Mouse (Mus musculus): ENCODE data around the gene Lamp2. TPM values are rescaled to one million over a fixed set of nuclear protein-coding genes. Genes with fewer than 3 reads are reported as not detected.

Lamp2 gene
- polyA plus RNA-seq, 1 experiment from 2014 or later: 48.1 TPM

DNA sequence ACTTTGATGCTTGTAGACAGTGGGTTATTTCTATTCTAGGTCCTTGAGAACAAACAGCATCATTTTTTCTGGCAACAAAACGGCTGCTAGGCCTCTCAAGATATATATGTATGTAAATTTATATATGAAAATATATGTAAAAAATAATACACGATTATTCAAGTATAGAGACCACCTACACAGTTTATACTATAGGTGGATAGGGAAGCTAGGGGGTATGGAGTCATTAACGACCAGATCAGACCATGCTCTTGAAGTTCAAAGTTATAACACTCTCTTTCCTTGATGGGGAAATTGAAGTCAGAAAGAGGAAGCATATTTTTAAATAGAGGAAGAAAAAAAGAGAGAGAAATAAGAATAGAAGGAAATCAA lies 367 bp upstream of the Lamp2 start:
- ATAC-seq (replicated peaks): no peak; the same call in 1 of the 2 replicates
- no peaks in the 10 kb centered on the region for H3K36me3 ChIP-seq
- WGBS: 38% methylated on average over 3 of the region's 3 CpGs
- no peaks in the 10 kb centered on the region for H3K27me3 ChIP-seq
- H3K27ac ChIP-seq (replicated peaks): no peak overlapping the region
- peaks cover 8% of the 10 kb centered on the region; the same call in 1 of the 2 replicates for H3K4me1 ChIP-seq
- peak overlapping the region; percentile 59 for H3K4me3 ChIP-seq
- no peak overlapping the region for H3K9ac ChIP-seq (replicated peaks)
- no peak overlapping the region for H3K4me2 ChIP-seq (replicated peaks)
- no peaks in the 10 kb centered on the region for H3K9me3 ChIP-seq

DNA sequence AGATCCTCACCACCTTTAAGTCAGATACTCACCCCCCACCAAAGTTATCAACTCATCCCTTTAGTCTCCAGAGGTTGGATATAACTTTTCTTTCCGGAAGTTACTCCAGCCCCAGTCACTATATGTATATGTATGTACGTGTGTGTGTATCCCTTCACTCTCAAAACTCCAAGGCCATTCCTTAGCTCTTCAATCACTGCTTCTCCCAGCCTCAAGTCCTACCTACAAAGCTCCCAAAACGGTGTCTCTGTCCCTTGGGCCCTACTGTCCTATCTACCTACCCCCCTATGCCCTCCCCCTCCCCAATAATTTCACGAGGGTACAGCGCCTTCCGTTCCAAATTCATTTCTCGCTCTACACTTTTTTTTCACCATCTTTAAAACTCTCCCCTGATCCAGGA lies 780 bp downstream of the Lamp2 start:
- H3K27me3 ChIP-seq: no peaks in the 10 kb centered on the region
- peak overlapping the region; percentile 57 for H3K9ac ChIP-seq (replicated peaks)
- no peaks in the 10 kb centered on the region; the same call in 1 of the 2 replicates for H3K36me3 ChIP-seq
- peak overlapping the region; percentile 59 for H3K4me3 ChIP-seq
- ATAC-seq (replicated peaks): peak; percentile 7; the same call in 1 of the 2 replicates
- no peaks in the 10 kb centered on the region for H3K9me3 ChIP-seq
- no peak overlapping the region for H3K27ac ChIP-seq (replicated peaks)
- H3K4me1 ChIP-seq: peaks cover 8% of the 10 kb centered on the region; the same call in 1 of the 2 replicates
- H3K4me2 ChIP-seq (replicated peaks): peak overlapping the region; percentile 53
- WGBS: 40% methylated on average over 7 of the region's 7 CpGs

DNA sequence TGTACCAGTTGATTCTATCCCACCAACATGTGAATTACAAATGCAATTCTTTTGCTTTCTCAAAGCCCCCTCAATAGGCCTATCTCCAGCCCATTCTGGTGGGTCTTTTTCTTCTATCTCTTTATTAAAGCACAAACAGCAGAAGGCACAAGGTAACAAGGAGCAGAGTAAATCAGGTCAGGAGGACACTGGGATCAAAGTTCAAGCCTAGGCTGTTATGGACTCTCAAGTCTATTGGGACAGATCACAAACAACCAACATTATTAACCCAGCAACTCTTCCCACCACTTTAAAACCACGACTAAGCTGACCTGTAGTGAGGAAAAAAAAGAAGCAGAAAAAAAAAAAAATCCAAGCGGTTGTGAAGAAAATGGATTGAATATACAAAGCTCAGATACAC lies 1.4 kb downstream of the Lamp2 start:
- no peak for ATAC-seq (replicated peaks)
- Histone ChIP-seq H3K4me3 (peak overlapping the region; percentile 59), H3K9ac (replicated peaks) (no peak overlapping the region), H3K27ac (replicated peaks) (no peak overlapping the region), H3K27me3 (no peaks in the 10 kb centered on the region), H3K4me1 (peaks cover 8% of the 10 kb centered on the region; the same call in 1 of the 2 replicates), H3K36me3 (peaks cover 5% of the 10 kb centered on the region; the same call in 1 of the 2 replicates), H3K9me3 (no peaks in the 10 kb centered on the region), H3K4me2 (replicated peaks) (peak overlapping the region; percentile 53; the same call in 1 of the 2 replicates)
- WGBS: 27% methylated on average over 2 of the region's 2 CpGs

DNA sequence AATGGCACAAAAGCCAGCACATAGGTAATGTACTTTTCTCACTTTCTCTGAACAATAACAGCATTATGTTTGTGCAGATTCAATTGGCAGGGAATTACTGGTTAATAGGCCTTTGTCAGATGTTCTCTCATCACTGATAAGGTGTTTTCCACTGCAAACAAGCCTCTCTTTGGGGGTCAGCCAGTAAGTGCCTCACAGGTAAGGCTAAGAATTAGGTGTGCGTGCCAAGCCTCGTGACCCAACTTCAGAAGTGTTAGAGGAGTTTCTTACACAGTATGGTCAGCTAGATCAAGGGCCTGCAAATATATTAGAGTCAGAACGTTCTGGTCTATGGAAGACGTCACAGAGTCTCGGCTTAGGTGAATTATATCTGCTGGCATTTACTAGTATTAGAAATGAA lies 2.3 kb downstream of the Lamp2 start:
- Histone ChIP-seq H3K9me3 (no peaks in the 10 kb centered on the region), H3K4me2 (replicated peaks) (no peak overlapping the region), H3K4me3 (no peak overlapping the region), H3K27me3 (no peaks in the 10 kb centered on the region), H3K27ac (replicated peaks) (no peak overlapping the region), H3K36me3 (peaks cover 7% of the 10 kb centered on the region; the same call in 1 of the 2 replicates), H3K4me1 (peaks cover 8% of the 10 kb centered on the region; the same call in 1 of the 2 replicates), H3K9ac (replicated peaks) (no peak overlapping the region)
- WGBS: 86% methylated on average over 5 of the region's 5 CpGs
- ATAC-seq (replicated peaks): no peak

DNA sequence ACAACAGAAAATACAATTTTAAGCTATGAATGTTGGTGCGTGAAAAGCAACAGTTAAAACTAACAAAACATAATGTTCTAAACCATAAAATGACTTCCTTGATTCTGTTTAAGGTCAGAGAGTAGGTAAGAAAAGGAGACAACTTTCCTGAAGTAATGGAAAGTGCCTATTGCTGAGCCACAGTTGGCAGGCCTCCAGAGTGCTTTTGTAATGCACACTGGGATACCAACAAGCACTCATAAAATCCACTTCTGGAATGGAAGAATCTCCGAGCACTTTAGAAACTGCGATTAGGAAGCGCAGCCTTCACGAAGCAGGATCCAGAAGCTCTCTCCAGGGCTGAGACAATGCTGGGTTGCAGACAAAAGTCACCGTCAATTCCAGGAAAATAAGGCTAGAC lies 5.8 kb downstream of the Lamp2 start:
- no peak for ATAC-seq (replicated peaks)
- no peaks in the 10 kb centered on the region for H3K27me3 ChIP-seq
- H3K36me3 ChIP-seq: peaks cover 7% of the 10 kb centered on the region; the same call in 1 of the 2 replicates
- H3K4me1 ChIP-seq: peaks cover 8% of the 10 kb centered on the region; the same call in 1 of the 2 replicates
- no peaks in the 10 kb centered on the region for H3K9me3 ChIP-seq
- no peak overlapping the region for H3K27ac ChIP-seq (replicated peaks)
- H3K9ac ChIP-seq (replicated peaks): no peak overlapping the region
- no peak overlapping the region for H3K4me3 ChIP-seq
- 83% methylated on average over 6 of the region's 6 CpGs for WGBS
- no peak overlapping the region for H3K4me2 ChIP-seq (replicated peaks)

DNA sequence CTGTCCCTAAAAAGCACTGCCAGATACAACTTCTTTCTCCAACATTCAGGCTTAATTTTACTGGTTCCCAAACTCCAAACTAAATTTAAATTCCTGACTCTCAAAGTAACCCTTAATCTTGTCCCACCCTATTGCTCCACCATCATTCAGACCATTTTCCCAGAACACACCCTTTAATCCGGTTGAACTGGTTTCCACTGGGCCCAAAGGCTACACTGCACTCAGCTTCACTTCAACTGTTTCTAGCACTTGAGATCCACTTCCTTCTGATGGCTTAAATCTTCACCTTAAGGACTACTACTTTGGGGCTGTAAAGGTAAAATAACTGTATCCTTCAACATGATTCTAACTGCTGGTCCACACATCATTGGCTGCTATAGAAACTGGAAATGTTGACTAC lies 10.5 kb downstream of the Lamp2 start:
- Histone ChIP-seq H3K9ac (replicated peaks) (no peak overlapping the region), H3K27me3 (no peaks in the 10 kb centered on the region), H3K4me3 (no peak overlapping the region), H3K4me1 (no peaks in the 10 kb centered on the region), H3K27ac (replicated peaks) (no peak overlapping the region), H3K4me2 (replicated peaks) (no peak overlapping the region), H3K36me3 (peaks cover 7% of the 10 kb centered on the region; the same call in 1 of the 2 replicates), H3K9me3 (no peaks in the 10 kb centered on the region)
- 82% methylated on average over 1 of the region's 1 CpGs for WGBS
- no peak for ATAC-seq (replicated peaks)

DNA sequence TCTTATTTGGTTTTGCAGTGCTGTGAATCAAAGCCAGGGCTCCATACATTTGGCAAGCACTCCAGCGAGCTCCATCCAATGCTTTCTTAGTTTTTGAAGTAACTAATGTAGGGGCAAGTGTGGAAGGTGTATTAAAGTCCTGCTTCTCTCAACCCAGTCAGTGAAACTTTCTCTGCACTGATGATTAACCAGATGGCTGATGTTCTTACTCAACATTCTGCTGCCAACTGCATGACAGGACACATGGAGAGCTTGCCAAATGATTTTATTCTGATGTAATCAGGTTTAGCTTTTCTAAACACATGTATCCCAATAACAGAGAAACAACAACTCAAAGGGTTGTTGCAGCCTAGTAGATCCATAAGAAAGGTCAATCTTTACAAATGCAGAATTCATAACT lies 13.8 kb downstream of the Lamp2 start:
- 82% methylated on average over 1 of the region's 1 CpGs for WGBS
- ATAC-seq (replicated peaks): no peak

DNA sequence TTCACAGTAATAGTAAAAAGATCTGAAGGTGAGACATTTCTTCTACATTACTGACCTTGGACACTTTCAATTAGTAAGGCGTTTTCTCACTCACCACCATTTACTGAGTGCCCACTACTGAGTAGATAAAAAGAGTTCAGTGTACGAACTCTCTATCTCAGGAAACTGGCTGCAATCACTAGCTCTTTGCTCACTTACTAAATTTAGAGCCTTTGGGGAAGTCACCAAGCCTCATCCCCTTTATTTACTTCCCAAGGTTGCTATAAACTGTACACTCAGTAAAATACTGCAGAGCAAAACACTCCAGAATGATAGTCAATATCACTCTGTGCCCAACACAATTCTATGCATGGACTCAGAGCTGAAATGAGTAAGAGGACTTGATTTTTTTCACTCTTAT lies 16.6 kb downstream of the Lamp2 start:
- H3K27ac ChIP-seq (replicated peaks): no peak overlapping the region
- WGBS: 79% methylated on average over 2 of the region's 2 CpGs
- no peaks in the 10 kb centered on the region for H3K4me1 ChIP-seq
- H3K36me3 ChIP-seq: no peaks in the 10 kb centered on the region
- H3K9ac ChIP-seq (replicated peaks): no peak overlapping the region
- ATAC-seq (replicated peaks): no peak
- no peaks in the 10 kb centered on the region for H3K27me3 ChIP-seq
- no peak overlapping the region for H3K4me3 ChIP-seq
- H3K4me2 ChIP-seq (replicated peaks): no peak overlapping the region
- H3K9me3 ChIP-seq: no peaks in the 10 kb centered on the region

More for the DNA sequence above, 13.8 kb downstream of the Lamp2 start:
- no peak overlapping the region for H3K9ac ChIP-seq (replicated peaks)
- H3K36me3 ChIP-seq: no peaks in the 10 kb centered on the region
- H3K27ac ChIP-seq (replicated peaks): no peak overlapping the region
- H3K4me3 ChIP-seq: no peak overlapping the region
- no peaks in the 10 kb centered on the region for H3K27me3 ChIP-seq
- H3K4me2 ChIP-seq (replicated peaks): no peak overlapping the region
- no peaks in the 10 kb centered on the region for H3K9me3 ChIP-seq
- no peaks in the 10 kb centered on the region for H3K4me1 ChIP-seq

DNA sequence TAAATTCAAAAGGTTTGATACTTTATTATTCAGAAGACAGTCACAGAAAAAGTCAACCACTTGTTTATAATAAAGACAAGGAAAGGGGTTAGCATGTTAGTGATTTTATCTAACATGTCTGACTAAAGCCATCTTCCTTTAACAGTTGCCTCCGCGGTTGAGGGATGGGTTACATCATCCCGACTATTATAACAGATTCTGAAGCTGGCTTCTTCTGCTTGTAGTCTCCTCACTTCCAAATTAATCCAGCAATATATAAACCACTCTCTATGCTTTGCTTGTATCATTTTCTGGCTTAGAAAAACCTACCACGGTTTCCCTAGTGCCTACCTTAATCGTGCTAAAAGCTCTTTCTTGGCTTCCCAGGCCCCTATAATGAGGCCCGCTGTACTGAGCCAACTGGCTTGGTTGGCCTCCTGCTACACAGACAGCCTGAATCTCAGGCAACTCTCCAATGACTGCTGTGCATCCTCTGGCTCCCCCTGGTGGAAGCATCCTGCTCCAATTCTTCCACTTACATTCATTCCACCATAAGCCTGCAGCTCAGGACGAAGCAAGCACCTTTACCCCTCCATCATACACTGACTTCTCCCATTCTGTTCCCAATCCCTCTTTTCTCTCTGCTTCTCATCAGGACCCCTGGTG lies 18.0 kb downstream of the Lamp2 start:
- Histone ChIP-seq H3K36me3 (no peaks in the 10 kb centered on the region), H3K9me3 (no peaks in the 10 kb centered on the region), H3K27me3 (no peaks in the 10 kb centered on the region), H3K4me2 (replicated peaks) (no peak overlapping the region), H3K4me1 (no peaks in the 10 kb centered on the region), H3K27ac (replicated peaks) (no peak overlapping the region), H3K4me3 (no peak overlapping the region), H3K9ac (replicated peaks) (no peak overlapping the region)
- ATAC-seq (replicated peaks): peak; percentile 95
- WGBS: 46% methylated on average over 7 of the region's 7 CpGs

DNA sequence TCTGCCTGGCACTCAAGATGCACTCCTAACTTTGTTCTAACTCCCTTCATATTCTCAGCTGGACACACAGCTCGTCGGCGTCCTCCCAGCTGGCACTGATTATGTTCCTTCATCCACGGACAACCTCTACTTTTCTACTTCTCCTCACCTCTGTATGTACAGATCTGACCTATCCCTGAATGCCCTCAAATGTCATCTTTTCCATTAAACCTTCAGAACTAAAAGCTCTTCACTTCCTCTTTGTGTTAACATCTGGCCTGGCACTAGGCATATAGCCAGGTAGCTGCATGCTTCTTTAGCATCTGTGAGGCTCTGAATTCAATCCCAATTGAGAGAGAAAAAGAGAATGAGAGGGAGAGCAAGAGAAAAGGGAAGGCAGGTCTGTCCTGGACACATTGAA lies 26.8 kb downstream of the Lamp2 start:
- Histone ChIP-seq H3K27ac (replicated peaks) (no peak overlapping the region), H3K4me3 (no peak overlapping the region), H3K4me2 (replicated peaks) (no peak overlapping the region), H3K4me1 (no peaks in the 10 kb centered on the region), H3K9me3 (no peaks in the 10 kb centered on the region), H3K27me3 (no peaks in the 10 kb centered on the region), H3K36me3 (no peaks in the 10 kb centered on the region), H3K9ac (replicated peaks) (no peak overlapping the region)
- no peak for ATAC-seq (replicated peaks)
- 88% methylated on average over 4 of the region's 4 CpGs for WGBS

DNA sequence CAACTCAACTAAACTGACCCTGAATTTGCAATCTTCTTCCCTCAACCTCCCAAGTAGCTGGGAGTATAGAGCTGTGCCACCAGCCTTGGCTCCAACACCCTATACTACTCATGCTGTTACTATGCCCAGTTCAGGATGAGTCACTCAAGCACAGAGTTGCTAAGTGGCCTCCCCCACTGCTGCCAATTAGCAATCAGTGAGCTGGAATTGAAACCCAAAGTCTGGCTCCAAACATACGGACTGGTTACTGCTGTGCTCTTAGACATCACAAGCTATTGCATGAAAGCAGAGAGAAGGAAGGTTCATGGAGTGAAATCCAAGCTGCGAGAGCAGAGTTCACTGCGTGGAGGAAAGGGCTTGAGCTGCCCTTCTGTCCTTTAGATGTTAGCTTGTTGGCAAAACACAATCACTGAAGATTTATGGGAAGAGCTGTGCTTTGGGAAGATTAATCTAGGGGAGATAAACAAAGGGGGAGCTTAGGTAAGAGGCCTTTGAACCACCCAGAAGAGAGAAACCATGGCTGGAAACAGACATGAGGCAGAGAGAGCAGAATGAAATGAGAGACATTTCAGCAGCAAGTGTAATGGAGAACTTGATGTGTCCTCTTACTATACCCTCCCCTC lies 27.3 kb downstream of the Lamp2 start:
- Histone ChIP-seq H3K9me3 (no peaks in the 10 kb centered on the region), H3K4me1 (no peaks in the 10 kb centered on the region), H3K9ac (replicated peaks) (no peak overlapping the region), H3K4me2 (replicated peaks) (no peak overlapping the region), H3K4me3 (no peak overlapping the region), H3K27me3 (no peaks in the 10 kb centered on the region), H3K27ac (replicated peaks) (no peak overlapping the region), H3K36me3 (no peaks in the 10 kb centered on the region)
- 69% methylated on average over 3 of the region's 3 CpGs for WGBS
- ATAC-seq (replicated peaks): peak; percentile 79; the same call in 1 of the 2 replicates

DNA sequence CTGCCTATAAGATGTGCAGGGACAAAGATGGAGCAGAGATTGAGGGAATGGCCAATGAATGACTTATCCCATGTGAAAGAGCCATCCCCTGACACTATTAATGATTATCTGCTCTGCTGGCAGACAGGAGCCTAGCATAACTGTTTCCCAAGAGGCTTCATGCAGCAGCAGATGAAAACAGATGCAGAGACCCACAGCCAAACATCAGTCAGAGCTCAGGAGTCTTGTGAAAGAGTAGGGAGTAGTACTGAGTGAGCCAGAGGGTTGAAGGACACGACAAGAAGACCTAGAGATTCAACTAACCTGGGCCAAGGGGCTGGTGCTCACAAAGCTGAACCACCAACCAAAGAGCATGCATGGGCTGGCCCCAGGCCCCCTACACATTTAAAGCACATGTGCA lies 30.2 kb downstream of the Lamp2 start:
- Histone ChIP-seq H3K36me3 (no peaks in the 10 kb centered on the region), H3K9ac (replicated peaks) (no peak overlapping the region), H3K4me1 (no peaks in the 10 kb centered on the region), H3K4me3 (no peak overlapping the region), H3K9me3 (no peaks in the 10 kb centered on the region), H3K4me2 (replicated peaks) (no peak overlapping the region), H3K27me3 (no peaks in the 10 kb centered on the region), H3K27ac (replicated peaks) (no peak overlapping the region)
- no peak for ATAC-seq (replicated peaks)
- 80% methylated on average over 1 of the region's 1 CpGs for WGBS

Data from forebrain, embryonic 15.5 days (tissue).